Mouse (Mus musculus) E14TG2a.4 (cell line): ENCODE results near the gene St6galnac3.

Experiments
- CTCF ChIP-seq: conservative IDR thresholded peaks from 2 replicates; pipeline ENCODE4 v1.5.1; 2014; ENCODE audit warnings: low read length
- NANOG ChIP-seq: IDR thresholded peaks from 2 replicates; pipeline ENCODE4 v1.6.1; 2014; ENCODE audit warnings: borderline replicate concordance, low read length, mixed read lengths
- POU5F1 ChIP-seq: IDR thresholded peaks from 2 replicates; pipeline ENCODE4 v1.6.1; 2014; ENCODE audit warnings: low read length, borderline replicate concordance

- TF ChIP-seq CTCF (no peak), POU5F1 (no peak), NANOG (no peak)
These were observed 9.3 kb downstream of the St6galnac3 start for GRCm38 (mm10) chr3:153715646-153716045.
